In the genomic region with DNA sequence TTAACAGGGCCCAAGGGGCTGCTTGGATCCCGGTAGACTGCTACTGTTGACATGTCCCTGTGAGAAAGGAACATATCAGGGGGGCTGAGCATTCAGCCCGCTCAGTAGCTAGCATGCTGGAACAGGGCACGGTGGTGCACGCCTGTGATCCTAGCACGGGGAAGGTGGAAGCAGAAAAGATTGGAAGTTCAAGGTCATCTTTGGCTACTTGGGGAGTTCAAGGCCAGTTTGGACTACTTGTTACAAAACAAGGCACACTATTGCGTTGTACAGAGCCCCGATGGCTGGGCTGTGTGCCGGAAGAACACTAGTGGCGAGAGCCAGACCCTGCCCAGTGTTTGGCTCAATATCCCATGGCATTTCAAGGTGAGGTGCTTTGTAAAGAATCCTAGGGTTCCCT, we compare ENCODE assay signal across 23 mouse cellular contexts. TPM values are rescaled to one million over a fixed set of nuclear protein-coding genes. Genes with fewer than 3 reads are reported as not detected.
DNase-seq lines count a peak whose midpoint lies in the region; ATAC-seq and TF ChIP-seq lines count a peak whose summit lies in the region.
"Had no signal": no experiment of that assay in that cellular context is flagged by ENCODE, and none has a peak within 500 bp of the region (broad histone marks: within the 10 kb centered on the region; RNA-seq: fewer than 3 reads in every experiment).

No protein-coding gene starts in this region.

- no peaks in the 10 kb centered on the region for H3K36me3 ChIP-seq in heart, postnatal 0 days (replicated peaks; ENCODE audit: control insufficient read depth, insufficient read depth, low read length)
- no peaks in the 10 kb centered on the region for H3K36me3 ChIP-seq in heart, embryonic 12.5 days
- H3K36me3 ChIP-seq: embryonic facial prominence, embryonic 13.5 days; forebrain, embryonic 12.5 days; hindbrain, embryonic 15.5 days had no signal

- intact Hi-C loops in gastrocnemius, postnatal 14 days (cut with DNase I; ENCODE audit: low total_unique reads), result no loop called here

- no peaks in the 10 kb centered on the region for H3K27me3 ChIP-seq in heart, postnatal 0 days (ENCODE audit: control insufficient read depth, insufficient read depth, low read length)
- H3K27me3 ChIP-seq in heart, embryonic 12.5 days (replicated peaks), result no peaks in the 10 kb centered on the region
- H3K27me3 ChIP-seq: embryonic facial prominence, embryonic 13.5 days; forebrain, embryonic 12.5 days; hindbrain, embryonic 15.5 days had no signal

- H3K9me3 ChIP-seq in heart, postnatal 0 days (replicated peaks; ENCODE audit: control insufficient read depth, low read length), result no peaks in the 10 kb centered on the region
- H3K9me3 ChIP-seq in heart, embryonic 12.5 days (replicated peaks), result no peaks in the 10 kb centered on the region
- H3K9me3 ChIP-seq: embryonic facial prominence, embryonic 13.5 days; forebrain, embryonic 12.5 days; hindbrain, embryonic 15.5 days had no signal

- DNase-seq in adrenal gland, postnatal 10 days, result peak; percentile 49
- no peak for DNase-seq in adrenal gland, adult 18-20 months (ENCODE audit: low spot score in 2 of 2)
- DNase-seq in heart, postnatal 0 days (ENCODE audit: low spot score), result peak; percentile 3
- DNase-seq in testis, postnatal 14 days (ENCODE audit: low spot score), result peak; percentile 38
- no peak for DNase-seq in testis, postnatal 10 days (ENCODE audit: low spot score)
- DNase-seq in gastrocnemius, postnatal 14 days, result no peak
- no peak for DNase-seq in gastrocnemius, postnatal 4 days (ENCODE audit: low spot score in 2 of 2)
- DNase-seq: B cell, adult 2 months; cerebellum, adult 18-20 months; cerebellum, adult 9-11 months; cerebellum, postnatal 36 days; forebrain, postnatal 0 days; gastrocnemius, postnatal 25 days; heart, adult 18-20 months; heart, postnatal 36 days had no signal

- no peak overlapping the region for H3K9ac ChIP-seq in heart, postnatal 0 days (replicated peaks; ENCODE audit: low read depth, low read length)
- no peak overlapping the region for H3K9ac ChIP-seq in heart, embryonic 12.5 days
- H3K9ac ChIP-seq: embryonic facial prominence, embryonic 13.5 days; forebrain, embryonic 12.5 days; forebrain, postnatal 0 days; hindbrain, embryonic 15.5 days had no signal

- no peak for ATAC-seq in heart, postnatal 0 days (ENCODE audit: insufficient read depth, low read depth)
- no peak for ATAC-seq in heart, embryonic 12.5 days (ENCODE audit: insufficient number of reproducible peaks, low FRiP score)
- ATAC-seq: CD4-positive, CD25-positive, alpha-beta regulatory T cell, adult 4 months; forebrain, postnatal 0 days; intestine, embryonic 16.5 days had no signal

- peaks cover 18% of the 10 kb centered on the region for H3K4me1 ChIP-seq in heart, postnatal 0 days (ENCODE audit: control insufficient read depth, insufficient read depth)
- H3K4me1 ChIP-seq in heart, embryonic 12.5 days (replicated peaks), result peaks cover 65% of the 10 kb centered on the region

- TF ChIP-seq CTCF in heart, postnatal 0 days (IDR thresholded peaks at IDR 0.05; ENCODE audit: low read depth), result no peak

- WGBS in heart, postnatal 0 days, result 86% methylated on average over 9 of the region's 9 CpGs
- 83% methylated on average over 9 of the region's 9 CpGs for WGBS in heart, embryonic 12.5 days

- no peak overlapping the region for H3K4me3 ChIP-seq in heart, postnatal 0 days (ENCODE audit: low read depth, low read length)
- no peak overlapping the region for H3K4me3 ChIP-seq in heart, embryonic 12.5 days
- H3K4me3 ChIP-seq: embryonic facial prominence, embryonic 13.5 days; forebrain, embryonic 12.5 days; hindbrain, embryonic 15.5 days had no signal

- H3K4me2 ChIP-seq in heart, postnatal 0 days (ENCODE audit: low read depth, low read length), result no peak overlapping the region
- H3K4me2 ChIP-seq in heart, embryonic 12.5 days, result no peak overlapping the region
- H3K4me2 ChIP-seq: embryonic facial prominence, embryonic 13.5 days; forebrain, embryonic 12.5 days; heart, embryonic 11.5 days; hindbrain, embryonic 15.5 days had no signal

- TF ChIP-seq EP300 in heart, postnatal 0 days (IDR thresholded peaks at IDR 0.05; ENCODE audit: low read depth), result no peak

- H3K27ac ChIP-seq in heart, postnatal 0 days (ENCODE audit: low read depth), result no peak overlapping the region
- no peak overlapping the region for H3K27ac ChIP-seq in heart, embryonic 12.5 days (ENCODE audit: poor library complexity, severe bottlenecking)
- H3K27ac ChIP-seq: embryonic facial prominence, embryonic 13.5 days; forebrain, embryonic 12.5 days; hindbrain, embryonic 15.5 days had no signal

RNA-seq across cellular contexts. Expression of a gene that starts 28.5 kb away (rescaled TPM):
- 100 to 1,000 TPM; 144 to 193 TPM for total RNA-seq in adrenal gland, postnatal 10 days (2021)
- 100 to 1,000 TPM; 113 to 119 TPM for total RNA-seq in adrenal gland, adult 18-20 months (2021)
- total RNA-seq in heart, postnatal 0 days (2014; rRNA removed; ENCODE audit: low replicate concordance), result 110 and 151 TPM in 2 replicates
- polyA plus RNA-seq in heart, postnatal 0 days (2015; fragmentation: Nextera tagmentation; extraction: Ambion mirVana), result 202 and 238 TPM in 2 replicates
- 406 and 412 TPM in 2 replicates for polyA plus RNA-seq in heart, embryonic 12.5 days (2016; fragmentation: Nextera tagmentation; extraction: Ambion mirVana)
- total RNA-seq in gastrocnemius, postnatal 14 days (2021), result 10 to 100 TPM; 50.7 to 52.3 TPM
- 100 to 1,000 TPM; 129 TPM for total RNA-seq in gastrocnemius, postnatal 4 days (2021)

RNA-seq across cellular contexts. Expression of a gene that starts 29.8 kb away (rescaled TPM):
- 100 to 1,000 TPM in 1 of 2 experiments, 10 to 100 TPM in 1; 46.6 to 201 TPM for total RNA-seq in adrenal gland, postnatal 10 days (2021)
- 100 to 1,000 TPM; 100 to 128 TPM for total RNA-seq in adrenal gland, adult 18-20 months (2021)
- 16.7 and 42.8 TPM in 2 replicates for total RNA-seq in heart, postnatal 0 days (2014; rRNA removed; ENCODE audit: low replicate concordance)
- polyA plus RNA-seq in heart, postnatal 0 days (2015; fragmentation: Nextera tagmentation; extraction: Ambion mirVana), result 48.2 and 48.9 TPM in 2 replicates
- polyA plus RNA-seq in heart, embryonic 12.5 days (2016; fragmentation: Nextera tagmentation; extraction: Ambion mirVana), result 43.2 and 45.3 TPM in 2 replicates
- 10 to 100 TPM; 24.1 to 70.7 TPM for total RNA-seq in gastrocnemius, postnatal 14 days (2021)
- total RNA-seq in gastrocnemius, postnatal 4 days (2021), result 100 to 1,000 TPM; 138 to 142 TPM

RNA-seq across cellular contexts. Expression of a gene that starts 53.0 kb away (rescaled TPM):
- 1 to 10 TPM in 1 of 2 experiments, under 1 TPM in 1; 0.66 to 1.4 TPM for total RNA-seq in adrenal gland, postnatal 10 days (2021)
- total RNA-seq in adrenal gland, adult 18-20 months (2021), result under 1 TPM; 0.20 to 0.54 TPM
- 2.0 TPM in 1 of 2 replicates, not detected in the other for total RNA-seq in heart, postnatal 0 days (2014; rRNA removed; ENCODE audit: low replicate concordance)
- 0.18 and 0.23 TPM in 2 replicates for polyA plus RNA-seq in heart, postnatal 0 days (2015; fragmentation: Nextera tagmentation; extraction: Ambion mirVana)
- polyA plus RNA-seq in heart, embryonic 12.5 days (2016; fragmentation: Nextera tagmentation; extraction: Ambion mirVana), result 0.13 TPM in 1 of 2 replicates, not detected in the other
- total RNA-seq in gastrocnemius, postnatal 14 days (2021), result 1 to 10 TPM; 1.2 to 1.6 TPM
- total RNA-seq in gastrocnemius, postnatal 4 days (2021), result 1 to 10 TPM; 1.8 to 2.3 TPM
- total RNA-seq: forebrain, postnatal 0 days had no signal
- polyA plus RNA-seq: CD4-positive, CD25-positive, alpha-beta regulatory T cell, adult 4 months; forebrain, postnatal 0 days; heart, embryonic 11.5 days; hindbrain, embryonic 11.5 days had no signal

RNA-seq across cellular contexts. Expression of a gene that starts 53.2 kb away (rescaled TPM):
- 10 to 100 TPM; 55.0 to 76.8 TPM for total RNA-seq in adrenal gland, postnatal 10 days (2021)
- 10 to 100 TPM; 49.2 to 49.9 TPM for total RNA-seq in adrenal gland, adult 18-20 months (2021)
- total RNA-seq in heart, postnatal 0 days (2014; rRNA removed; ENCODE audit: low replicate concordance), result 49.8 and 50.1 TPM in 2 replicates
- polyA plus RNA-seq in heart, postnatal 0 days (2015; fragmentation: Nextera tagmentation; extraction: Ambion mirVana), result 53.7 and 57.3 TPM in 2 replicates
- polyA plus RNA-seq in heart, embryonic 12.5 days (2016; fragmentation: Nextera tagmentation; extraction: Ambion mirVana), result 91.0 and 94.3 TPM in 2 replicates
- 10 to 100 TPM; 25.3 to 29.0 TPM for total RNA-seq in gastrocnemius, postnatal 14 days (2021)
- total RNA-seq in gastrocnemius, postnatal 4 days (2021), result 10 to 100 TPM; 60.3 to 66.7 TPM

Comparison
In these comparisons a context has a peak if more than half of its experiments do, and no peak if none do; other contexts are left out.
1. DNase-seq: peak in adrenal gland, postnatal 10 days (single experiment), heart, postnatal 0 days (single experiment) and testis, postnatal 14 days (single experiment); none in adrenal gland, adult 18-20 months (0 of 2), testis, postnatal 10 days (single experiment), gastrocnemius, postnatal 14 days (single experiment) and gastrocnemius, postnatal 4 days (0 of 2).